Mouse (Mus musculus) yolk sac, embryonic 10.5 days (tissue): ENCODE results near the gene Nup107.
"Not testable (repeated sequence)": the region's sequence is repeated elsewhere in the genome, so short reads cannot be mapped to it uniquely, and the experiment has no call there.

Source experiments
- DNase-seq: peaks from one replicate; pipeline ENCODE4 v3.0.0-alpha.2; 2017; ENCODE audit warnings: low spot score

Nup107 gene

GRCm38 (mm10) chr10:117714928-117715500, 77.5 kb downstream of the Nup107 start:
- DNase-seq, result no peak

DNA sequence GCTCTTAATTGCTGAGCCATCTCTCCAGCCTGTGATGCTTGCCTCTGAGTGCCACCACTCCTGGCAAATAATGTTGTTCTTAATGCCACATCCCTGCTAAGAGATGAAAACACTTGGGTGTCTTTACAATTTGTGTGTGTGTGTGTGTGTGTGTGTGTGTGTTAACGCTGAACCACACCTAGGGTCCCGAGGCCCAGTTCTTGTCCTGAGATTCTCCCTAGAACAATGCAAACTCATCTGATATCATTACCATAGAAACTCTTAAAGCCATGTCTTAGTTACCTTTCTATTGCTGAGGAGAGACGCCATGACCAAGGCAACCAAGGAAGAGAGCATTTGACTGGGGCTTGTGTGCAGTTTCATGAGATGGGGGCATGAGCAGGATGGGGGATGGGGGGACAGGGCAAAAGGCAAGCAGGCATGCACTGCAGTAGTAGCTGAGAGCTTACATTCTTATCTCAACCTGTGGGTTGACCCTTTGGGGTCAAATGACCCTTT, 78.4 kb downstream of the Nup107 start:
- no peak for DNase-seq

- no peak for DNase-seq
Measured at GRCm38 (mm10) chr10:117713466-117713865, 79.0 kb downstream of the Nup107 start.

DNA sequence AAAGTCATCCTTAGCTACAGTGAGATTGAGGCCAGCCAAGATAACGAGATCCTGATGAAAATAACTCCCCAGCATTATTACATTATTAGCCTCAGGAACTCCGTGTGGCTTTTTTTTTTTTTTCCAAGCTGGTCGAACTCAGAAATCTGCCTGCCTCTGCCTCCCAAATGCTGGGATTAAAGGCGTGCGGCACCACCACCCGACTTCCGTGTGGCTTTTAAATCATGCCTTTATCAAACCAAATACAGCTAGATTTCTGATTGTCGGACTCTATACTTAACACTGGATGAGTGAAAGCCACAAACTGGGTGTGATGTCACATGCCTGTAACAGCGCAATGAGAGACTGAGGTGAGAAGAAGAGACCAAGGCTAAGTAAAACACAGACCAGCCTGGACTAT, 79.6 kb downstream of the Nup107 start:
- DNase-seq, result no peak

GRCm38 (mm10) chr10:117712191-117712754, 80.2 kb downstream of the Nup107 start:
- peak; percentile 36 for DNase-seq

DNA sequence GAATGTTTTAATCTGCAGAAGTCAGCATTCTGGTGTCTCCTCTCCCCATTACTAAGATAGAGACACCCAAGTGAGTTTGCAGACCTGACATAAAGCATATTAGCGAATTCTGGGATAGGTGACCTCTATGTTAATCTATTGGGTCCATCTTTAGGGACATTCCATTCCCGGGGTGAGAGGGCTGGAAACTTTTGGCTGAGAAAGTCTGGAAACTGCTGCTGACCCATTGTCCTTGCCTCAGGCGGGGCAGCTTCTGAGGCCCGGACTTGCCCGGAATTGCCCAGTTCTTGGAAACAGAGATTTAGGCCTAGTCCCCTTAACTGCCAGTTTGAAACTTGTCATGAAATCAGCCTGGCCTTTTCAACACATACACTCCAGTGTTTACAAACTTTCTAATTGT, 81.1 kb downstream of the Nup107 start:
- peak; percentile 47 for DNase-seq

DNA sequence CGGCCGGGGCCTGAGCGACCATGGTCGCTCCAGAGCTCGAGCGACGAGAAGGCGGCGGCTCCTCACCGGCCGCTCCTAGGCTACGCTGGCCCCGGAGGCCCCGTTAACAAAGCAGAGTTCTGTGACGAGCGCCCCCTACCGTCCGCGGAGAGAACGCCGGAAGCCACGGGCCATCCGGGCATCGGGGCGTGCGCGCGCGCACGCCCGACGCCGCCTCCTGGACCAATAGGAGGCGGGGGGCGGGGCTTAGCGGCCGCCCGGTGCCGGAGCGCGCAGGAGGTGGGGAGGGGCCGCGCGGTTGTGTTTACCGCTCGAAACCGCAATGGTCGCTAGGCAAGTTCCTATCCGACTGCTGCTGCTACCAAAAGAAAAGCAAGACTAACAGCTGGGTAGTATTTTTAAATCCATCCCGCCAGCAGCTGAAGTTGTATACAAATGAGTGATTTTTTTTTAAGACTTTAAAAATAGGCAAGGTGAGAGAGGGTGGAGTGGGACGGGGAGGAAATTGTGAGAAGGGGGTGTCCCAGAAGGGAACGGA, 81.8 kb downstream of the Nup107 start, which contains the start of gene Mdm2:
TSS of gene Mdm2 (minus strand) at position 155 of the 538 bp plus-strand sequence.
- peak; percentile 94 for DNase-seq

DNA sequence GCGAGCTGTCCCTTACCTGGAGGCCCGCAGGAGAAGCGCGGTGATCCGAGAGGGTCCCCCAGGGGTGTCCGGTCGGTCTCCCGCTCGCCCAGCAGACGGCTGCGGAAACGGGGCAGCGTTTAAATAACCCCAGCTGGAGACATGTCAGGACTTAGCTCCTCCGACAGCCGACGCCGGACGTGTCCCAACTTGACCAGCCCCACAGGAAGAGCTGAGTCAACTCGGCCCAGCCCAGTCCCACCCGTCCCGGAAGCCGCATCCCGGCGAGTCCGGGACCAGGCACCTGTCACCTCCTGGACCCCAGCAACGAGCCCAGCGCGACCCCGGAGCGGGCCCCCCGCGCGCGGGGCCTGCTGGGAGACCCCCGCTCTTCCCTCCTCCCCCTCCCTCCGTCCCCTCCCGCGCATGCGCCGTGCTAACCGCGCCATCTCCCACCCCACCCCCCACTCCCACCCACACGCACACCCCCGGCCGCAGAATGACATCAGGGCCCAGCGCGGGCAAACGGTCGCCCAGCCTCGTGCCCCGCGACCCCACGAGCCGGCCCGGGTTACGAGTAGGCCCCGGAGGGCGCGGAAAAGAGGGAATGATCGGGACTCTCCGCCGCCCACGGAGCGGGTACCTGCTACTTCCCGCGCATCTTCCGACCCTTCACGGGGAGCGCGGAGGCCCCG, 82.4 kb downstream of the Nup107 start:
- peak; percentile 90 for DNase-seq

DNA sequence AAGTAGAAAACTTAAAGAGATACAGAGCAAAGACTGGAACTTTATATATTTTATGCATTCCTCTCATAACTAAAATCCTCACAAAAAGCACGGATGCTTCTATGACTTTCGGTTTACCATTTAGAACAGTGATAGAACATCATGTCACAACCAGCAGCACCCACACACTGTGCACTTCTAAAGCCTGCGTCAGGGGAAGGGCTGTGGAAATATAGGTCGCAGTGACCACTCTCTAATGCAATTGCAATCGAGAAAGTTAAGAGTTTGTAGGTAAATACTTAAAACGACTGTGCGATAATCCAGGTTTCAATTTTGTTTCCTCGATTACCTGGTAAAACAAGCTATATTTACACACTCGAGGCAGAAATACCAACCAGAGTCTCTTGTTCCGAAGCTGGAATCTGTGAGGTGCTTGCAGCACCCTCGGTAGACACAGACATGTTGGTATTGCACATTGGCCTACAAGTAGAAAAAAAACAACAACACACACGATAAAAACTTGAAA, 83.1 kb downstream of the Nup107 start:
- no peak for DNase-seq

DNA sequence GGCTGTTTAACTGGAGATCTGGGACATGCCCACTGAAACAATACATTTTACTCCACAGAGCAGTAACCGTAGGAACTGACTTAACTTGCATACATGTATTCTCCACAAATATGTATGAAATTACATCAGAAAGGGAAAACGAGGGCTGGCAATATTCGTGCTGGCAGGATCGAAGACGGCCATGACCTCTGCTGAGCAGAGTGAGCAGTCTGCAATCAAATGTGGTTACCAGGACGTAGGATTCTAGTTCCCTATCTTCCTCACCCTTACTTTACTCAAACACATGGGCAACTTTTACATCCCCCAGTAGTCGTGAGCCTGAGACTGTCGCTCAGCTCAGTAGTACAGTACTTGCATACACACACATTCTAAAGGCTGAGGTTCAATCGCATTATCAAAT, 83.6 kb downstream of the Nup107 start:
- DNase-seq, result no peak

DNA sequence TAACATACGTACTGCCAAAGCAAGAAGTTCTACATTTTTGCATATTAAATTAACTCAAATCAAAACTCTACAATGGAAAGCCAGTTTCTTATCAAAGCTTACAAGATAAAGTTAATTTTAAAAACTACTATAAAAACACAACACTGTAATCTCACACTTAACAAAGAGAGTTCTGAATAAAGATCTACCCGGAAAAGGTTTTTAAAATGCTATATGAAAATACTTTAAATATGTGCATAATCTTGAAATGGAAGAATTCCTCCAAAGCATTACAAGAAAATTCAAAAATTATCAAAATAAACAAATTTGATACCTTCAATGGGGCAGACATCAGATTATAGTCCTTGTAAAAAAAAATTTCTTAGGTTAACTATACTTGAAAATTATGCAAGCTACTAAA, 84.1 kb downstream of the Nup107 start:
- no peak for DNase-seq

DNA sequence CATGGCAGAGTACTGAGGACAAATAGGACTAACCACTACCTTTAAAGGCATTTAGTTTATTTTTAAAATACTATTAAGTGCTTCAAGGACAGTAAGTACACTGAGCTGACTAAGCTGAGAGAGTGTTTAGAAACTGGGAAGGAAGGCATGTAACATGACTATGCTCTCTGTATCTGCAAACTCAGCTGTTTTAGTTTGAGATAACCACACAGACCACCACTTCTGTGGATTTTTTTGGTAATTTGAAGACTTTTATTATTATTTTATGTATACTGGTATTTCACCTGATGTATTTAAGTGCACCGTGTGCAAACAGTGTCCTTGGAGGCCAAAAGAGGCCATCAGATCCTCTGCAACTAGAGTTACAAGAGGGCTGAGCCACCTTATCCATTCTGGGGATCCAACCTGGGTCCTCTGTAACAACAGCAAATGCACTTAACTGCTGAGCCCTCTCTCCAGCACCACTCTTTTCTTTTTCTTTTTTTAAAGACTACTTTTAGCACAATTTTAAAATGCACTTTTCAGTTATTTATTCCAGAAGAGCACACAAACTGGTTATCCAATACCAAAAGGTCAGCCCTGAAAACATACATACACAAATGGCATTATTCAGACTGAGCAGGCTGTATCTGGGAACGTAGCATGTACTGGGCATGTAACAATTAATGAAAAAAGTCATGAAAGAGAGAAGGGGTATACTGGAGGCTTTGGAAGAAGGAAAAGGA, 85.2 kb downstream of the Nup107 start:
- DNase-seq, result no peak

DNA sequence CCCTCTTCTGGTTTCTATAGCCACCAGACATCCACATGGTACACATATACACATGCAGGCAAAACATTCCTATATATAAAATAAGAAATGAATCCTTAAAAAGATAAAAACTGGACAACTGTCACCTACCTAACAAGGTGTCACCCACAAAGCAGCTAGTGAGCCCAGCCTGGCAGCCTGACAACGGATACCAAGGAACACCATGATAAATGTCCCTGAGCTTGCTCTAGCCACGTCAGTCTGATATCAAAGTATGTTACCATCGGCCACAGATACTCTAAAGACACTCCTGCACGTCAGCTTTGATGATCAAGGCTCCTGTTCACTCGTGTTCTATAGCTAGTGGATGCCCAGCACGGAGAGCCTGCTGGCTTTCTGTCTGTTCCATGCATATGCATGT, 86.1 kb downstream of the Nup107 start:
- DNase-seq, result no peak

DNA sequence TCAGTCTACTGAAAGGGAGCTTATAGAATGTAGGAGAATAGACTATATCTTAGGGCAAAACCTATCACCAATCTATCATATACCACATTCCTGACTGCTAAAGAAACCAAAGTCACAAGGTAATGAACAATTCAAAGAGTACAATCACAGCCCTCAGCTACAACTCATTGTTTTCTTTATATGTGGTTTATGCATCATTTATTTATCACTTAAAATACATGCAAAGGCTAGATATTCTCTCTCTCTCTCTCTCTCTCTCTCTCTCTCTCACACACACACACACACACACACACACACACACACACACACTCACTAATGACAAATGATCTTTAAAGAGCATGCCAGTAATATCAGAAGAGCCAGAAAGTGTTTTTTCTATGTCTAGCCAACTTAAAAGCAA, 86.7 kb downstream of the Nup107 start:
- no peak for DNase-seq

DNA sequence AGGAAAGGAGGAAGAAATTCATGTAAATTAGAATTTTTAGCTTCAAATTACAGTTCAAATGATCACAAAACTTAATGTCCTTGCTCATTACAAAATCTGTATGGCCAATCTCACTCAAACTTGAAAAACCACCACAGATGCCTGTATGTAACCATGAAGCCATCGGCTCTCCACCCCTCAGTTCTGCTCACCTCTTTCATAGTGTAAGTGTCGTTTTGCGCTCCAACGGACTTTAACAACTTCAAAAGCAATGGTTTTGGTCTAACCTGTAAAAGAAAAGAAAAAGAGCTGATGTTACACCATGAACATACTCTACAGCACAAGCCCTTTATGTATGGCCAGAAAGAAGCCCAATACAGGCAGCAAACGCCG, 87.6 kb downstream of the Nup107 start:
- no peak for DNase-seq

- not testable (repeated sequence) for DNase-seq
Measured at GRCm38 (mm10) chr10:117704314-117704963, 88.1 kb downstream of the Nup107 start.

DNA sequence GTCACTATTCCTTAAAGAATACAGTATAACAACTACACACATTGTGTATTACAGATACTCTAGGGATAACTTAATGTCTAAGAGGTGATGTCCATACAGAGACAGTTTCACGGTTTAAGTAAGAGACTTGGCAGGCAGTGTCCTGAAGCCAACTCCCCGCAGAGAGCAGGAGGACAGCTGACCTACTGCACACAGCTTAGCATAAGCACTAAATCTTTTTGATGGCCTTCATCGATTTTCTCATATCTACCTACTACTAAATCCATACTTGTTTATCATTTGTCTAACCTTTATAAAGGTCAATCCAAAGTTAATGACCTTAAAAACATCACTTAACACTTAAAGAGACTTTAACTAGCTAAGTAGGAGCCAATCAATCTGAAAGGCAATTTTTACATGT, 89.0 kb downstream of the Nup107 start:
- DNase-seq, result no peak

DNA sequence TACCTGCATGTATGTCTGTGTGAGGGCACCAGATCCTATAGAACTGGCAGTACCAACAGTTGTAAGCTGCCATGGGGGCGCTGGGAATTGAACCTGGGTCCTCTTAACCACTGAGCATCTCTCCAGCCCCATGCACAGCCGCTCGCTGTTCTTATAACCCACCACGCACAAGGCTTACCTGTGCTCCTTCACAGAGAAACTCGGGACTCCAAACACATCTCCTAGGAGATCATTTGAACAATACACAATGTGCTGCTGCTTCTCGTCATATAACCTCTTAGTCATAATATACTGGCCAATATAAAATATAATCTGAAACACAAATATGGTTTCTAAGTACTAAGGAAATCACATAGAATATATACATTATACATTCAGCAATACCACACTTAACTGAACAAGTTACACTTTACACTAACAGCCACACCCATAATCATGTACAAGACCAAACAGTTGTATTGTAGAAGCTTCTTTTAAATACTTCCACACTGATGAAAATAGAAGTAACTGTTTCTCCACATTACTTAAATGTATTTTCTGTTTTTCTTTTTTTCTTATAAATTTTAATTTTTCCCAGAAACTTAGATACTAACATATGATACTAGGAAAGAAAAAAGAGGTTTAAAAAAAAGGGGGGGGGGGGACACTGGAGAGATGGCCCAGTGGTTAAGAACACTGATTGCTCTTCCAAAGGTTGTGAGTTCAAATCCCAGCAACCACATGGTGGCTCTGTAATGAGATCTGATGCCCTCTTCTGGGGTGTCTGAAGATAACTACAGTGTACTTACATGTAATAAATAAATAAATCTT, 90.3 kb downstream of the Nup107 start:
- no peak for DNase-seq

DNA sequence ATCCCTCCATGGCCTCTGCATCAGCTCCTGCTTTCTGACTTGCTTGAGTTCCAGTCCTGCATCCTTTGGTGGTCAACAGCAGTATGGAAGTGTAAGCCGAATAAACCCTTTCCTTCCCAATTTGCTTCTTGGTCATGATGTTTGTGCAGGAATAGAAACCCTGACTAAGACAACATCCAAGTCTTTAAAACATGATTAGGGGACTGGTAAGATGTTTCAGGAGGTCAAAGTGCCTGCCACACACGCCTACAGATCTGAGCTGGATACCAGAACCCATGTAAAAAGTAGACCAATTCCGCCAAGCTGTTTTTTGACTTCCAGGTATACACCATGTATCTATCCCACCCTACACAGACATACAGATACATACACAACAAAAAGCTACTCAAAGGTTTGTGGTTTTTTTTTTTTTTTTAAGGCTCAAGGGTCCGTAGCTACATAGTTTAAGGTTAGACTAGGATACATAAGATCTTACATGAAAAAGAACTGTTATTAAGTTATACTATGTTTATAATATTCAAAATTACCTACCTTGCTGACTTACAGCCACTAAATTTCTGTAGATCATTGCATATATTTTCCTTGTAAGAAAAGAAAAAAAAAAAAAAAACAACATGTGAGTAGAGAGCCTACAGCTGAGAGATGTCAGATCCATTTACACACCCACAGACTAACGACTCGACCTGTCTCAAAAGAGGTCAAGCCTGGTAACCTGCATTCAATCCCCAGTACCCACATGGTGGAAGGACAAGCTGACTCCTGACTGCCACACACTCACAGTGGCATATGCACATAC, 91.3 kb downstream of the Nup107 start:
- no peak for DNase-seq
